Mouse (Mus musculus): Measurements from ENCODE around the gene Kcnmb2.

Gene Kcnmb2

GRCm38 (mm10) chr3:32012205-32012931 lies 110.1 kb downstream of the Kcnmb2 start:
- in situ Hi-C loops (cut with MboI) = no loop called here

- in situ Hi-C loops (cut with MboI) = no loop called here
These were observed 118.7 kb downstream of the Kcnmb2 start for GRCm38 (mm10) chr3:32020981-32021380.

GRCm38 (mm10) chr3:32029375-32030050 lies 127.2 kb downstream of the Kcnmb2 start:
- in situ Hi-C loops (cut with MboI) = no loop called here

- in situ Hi-C loops (cut with MboI) = no loop called here
These were observed 130.1 kb downstream of the Kcnmb2 start for GRCm38 (mm10) chr3:32032381-32032780.

GRCm38 (mm10) chr3:32043814-32044213 lies 141.5 kb downstream of the Kcnmb2 start:
- in situ Hi-C loops (cut with MboI) = no loop called here

GRCm38 (mm10) chr3:32048777-32049176 lies 146.5 kb downstream of the Kcnmb2 start:
- in situ Hi-C loops (cut with MboI) = no loop called here

- in situ Hi-C loops (cut with MboI) = no loop called here
These were observed 150.3 kb downstream of the Kcnmb2 start for GRCm38 (mm10) chr3:32052596-32052995.

- in situ Hi-C loops (cut with MboI) = no loop called here
These were observed 151.4 kb downstream of the Kcnmb2 start for GRCm38 (mm10) chr3:32053610-32054241.

- in situ Hi-C loops (cut with MboI) = no loop called here
These were observed 157.8 kb downstream of the Kcnmb2 start for GRCm38 (mm10) chr3:32059888-32060656.

GRCm38 (mm10) chr3:32062685-32063084 lies 160.4 kb downstream of the Kcnmb2 start:
- in situ Hi-C loops (cut with MboI) = no loop called here

GRCm38 (mm10) chr3:32063312-32063711 lies 161.0 kb downstream of the Kcnmb2 start:
- in situ Hi-C loops (cut with MboI) = no loop called here

GRCm38 (mm10) chr3:32067004-32067935 lies 165.0 kb downstream of the Kcnmb2 start:
- in situ Hi-C loops (cut with MboI) = no loop called here

GRCm38 (mm10) chr3:32073881-32074280 lies 171.6 kb downstream of the Kcnmb2 start:
- in situ Hi-C loops (cut with MboI) = no loop called here

- in situ Hi-C loops (cut with MboI) = no loop called here
These were observed 186.5 kb downstream of the Kcnmb2 start for GRCm38 (mm10) chr3:32088762-32089161.

- in situ Hi-C loops (cut with MboI) = no loop called here
These were observed 199.1 kb downstream of the Kcnmb2 start for GRCm38 (mm10) chr3:32101391-32101790.

GRCm38 (mm10) chr3:32119851-32120250 lies 217.5 kb downstream of the Kcnmb2 start:
- in situ Hi-C loops (cut with MboI) = no loop called here

GRCm38 (mm10) chr3:32121731-32122130 lies 219.4 kb downstream of the Kcnmb2 start:
- in situ Hi-C loops (cut with MboI) = no loop called here

- in situ Hi-C loops (cut with MboI) = no loop called here
These were observed 223.1 kb downstream of the Kcnmb2 start for GRCm38 (mm10) chr3:32125431-32125830.

- in situ Hi-C loops (cut with MboI) = no loop called here
These were observed 226.1 kb downstream of the Kcnmb2 start for GRCm38 (mm10) chr3:32128391-32128790.

- in situ Hi-C loops (cut with MboI) = no loop called here
These were observed 228.4 kb downstream of the Kcnmb2 start for GRCm38 (mm10) chr3:32130696-32131095.

GRCm38 (mm10) chr3:32132395-32133004 lies 230.2 kb downstream of the Kcnmb2 start:
- in situ Hi-C loops (cut with MboI) = no loop called here
